Mouse (Mus musculus): ENCODE results near the gene Vmn1r215. TPM values are rescaled to one million over a fixed set of nuclear protein-coding genes. Genes with fewer than 3 reads are reported as not detected.
"Not testable (repeated sequence)": the region's sequence is repeated elsewhere in the genome, so short reads cannot be mapped to it uniquely, and the experiment has no call there.

The Vmn1r215 gene
- polyA plus RNA-seq (2014; fragmentation: Nextera tagmentation; extraction: Ambion mirVana) = not detected in 2 replicates

GRCm38 (mm10) chr13:23067725-23068124 lies at the start of gene Vmn1r215:
Gene Vmn1r215 (plus strand): TSS chr13:23068025.
- 72% methylated on average over 1 of the region's 1 CpGs for WGBS
- Histone ChIP-seq H3K27ac (replicated peaks in 1 of 2; ENCODE audit: control insufficient read depth in 1 of 2, insufficient read depth in 1 of 2, low read depth in 2 of 2, low read length in 2 of 2) (no peak within 1 kb of the TSS), H3K4me1 (ENCODE audit: control insufficient read depth in 2 of 2, insufficient read depth in 2 of 2, low read length in 2 of 2) (no peaks in the 10 kb centered on the region), H3K9me3 (ENCODE audit: control insufficient read depth, low read length) (no peaks in the 10 kb centered on the region), H3K4me3 (ENCODE audit: control insufficient read depth in 1 of 2, insufficient read depth in 1 of 2, low read depth in 1 of 2, low read length in 2 of 2) (no peak within 1 kb of the TSS), H3K9ac (ENCODE audit: low read length) (no peak within 1 kb of the TSS), H3K27me3 (ENCODE audit: control insufficient read depth, insufficient read depth, low read length) (no peaks in the 10 kb centered on the region), H3K4me2 (ENCODE audit: low read length) (no peak within 1 kb of the TSS), H3K36me3 (ENCODE audit: control insufficient read depth, insufficient read depth, low read length) (no peaks in the 10 kb centered on the region)
- ATAC-seq (ENCODE audit: insufficient number of reproducible peaks, insufficient read depth, low FRiP score, low read depth) = no peak

- Histone ChIP-seq H3K4me3 (ENCODE audit: control insufficient read depth in 1 of 2, insufficient read depth in 1 of 2, low read depth in 1 of 2, low read length in 2 of 2) (no peak overlapping the region), H3K27ac (replicated peaks in 1 of 2; ENCODE audit: control insufficient read depth in 1 of 2, insufficient read depth in 1 of 2, low read depth in 2 of 2, low read length in 2 of 2) (no peak overlapping the region), H3K9me3 (ENCODE audit: control insufficient read depth, low read length) (no peaks in the 10 kb centered on the region), H3K4me1 (ENCODE audit: control insufficient read depth in 2 of 2, insufficient read depth in 2 of 2, low read length in 2 of 2) (no peaks in the 10 kb centered on the region), H3K4me2 (ENCODE audit: low read length) (no peak overlapping the region), H3K36me3 (ENCODE audit: control insufficient read depth, insufficient read depth, low read length) (no peaks in the 10 kb centered on the region), H3K9ac (ENCODE audit: low read length) (no peak overlapping the region), H3K27me3 (ENCODE audit: control insufficient read depth, insufficient read depth, low read length) (no peaks in the 10 kb centered on the region)
- ATAC-seq (ENCODE audit: insufficient number of reproducible peaks, insufficient read depth, low FRiP score, low read depth) = no peak
Measured at GRCm38 (mm10) chr13:23018158-23018557, 49.7 kb upstream of the Vmn1r215 start.

- Histone ChIP-seq H3K27ac (replicated peaks in 1 of 2; ENCODE audit: control insufficient read depth in 1 of 2, insufficient read depth in 1 of 2, low read depth in 2 of 2, low read length in 2 of 2) (no peak overlapping the region), H3K9me3 (ENCODE audit: control insufficient read depth, low read length) (no peaks in the 10 kb centered on the region), H3K27me3 (ENCODE audit: control insufficient read depth, insufficient read depth, low read length) (no peaks in the 10 kb centered on the region), H3K36me3 (ENCODE audit: control insufficient read depth, insufficient read depth, low read length) (no peaks in the 10 kb centered on the region), H3K4me2 (ENCODE audit: low read length) (no peak overlapping the region), H3K9ac (ENCODE audit: low read length) (no peak overlapping the region), H3K4me3 (ENCODE audit: control insufficient read depth in 1 of 2, insufficient read depth in 1 of 2, low read depth in 1 of 2, low read length in 2 of 2) (no peak overlapping the region), H3K4me1 (ENCODE audit: control insufficient read depth in 2 of 2, insufficient read depth in 2 of 2, low read length in 2 of 2) (no peaks in the 10 kb centered on the region)
- no peak for ATAC-seq (ENCODE audit: insufficient number of reproducible peaks, insufficient read depth, low FRiP score, low read depth)
Measured at GRCm38 (mm10) chr13:23024812-23025211, 43.0 kb upstream of the Vmn1r215 start.

GRCm38 (mm10) chr13:23030118-23030517 lies 37.7 kb upstream of the Vmn1r215 start, which contains the start of gene Vmn1r214:
Gene Vmn1r214 (plus strand): TSS chr13:23030418.
- H3K27ac ChIP-seq (replicated peaks in 1 of 2; ENCODE audit: control insufficient read depth in 1 of 2, insufficient read depth in 1 of 2, low read depth in 2 of 2, low read length in 2 of 2) = no peak within 1 kb of the TSS

GRCm38 (mm10) chr13:23057778-23058177 lies 10.0 kb upstream of the Vmn1r215 start:
- Histone ChIP-seq H3K4me3 (ENCODE audit: control insufficient read depth in 1 of 2, insufficient read depth in 1 of 2, low read depth in 1 of 2, low read length in 2 of 2) (no peak overlapping the region), H3K4me2 (ENCODE audit: low read length) (no peak overlapping the region), H3K9ac (ENCODE audit: low read length) (no peak overlapping the region), H3K4me1 (ENCODE audit: control insufficient read depth in 2 of 2, insufficient read depth in 2 of 2, low read length in 2 of 2) (no peaks in the 10 kb centered on the region), H3K27me3 (ENCODE audit: control insufficient read depth, insufficient read depth, low read length) (no peaks in the 10 kb centered on the region), H3K27ac (replicated peaks in 1 of 2; ENCODE audit: control insufficient read depth in 1 of 2, insufficient read depth in 1 of 2, low read depth in 2 of 2, low read length in 2 of 2) (no peak overlapping the region), H3K36me3 (ENCODE audit: control insufficient read depth, insufficient read depth, low read length) (no peaks in the 10 kb centered on the region), H3K9me3 (ENCODE audit: control insufficient read depth, low read length) (no peaks in the 10 kb centered on the region)
- ATAC-seq (ENCODE audit: insufficient number of reproducible peaks, insufficient read depth, low FRiP score, low read depth) = no peak
- 31% methylated on average over 1 of the region's 1 CpGs for WGBS

More at GRCm38 (mm10) chr13:23030118-23030517, 37.7 kb upstream of the Vmn1r215 start, which contains the start of gene Vmn1r214:
- 79% methylated on average over 3 of the region's 3 CpGs for WGBS
- H3K4me1 ChIP-seq (ENCODE audit: control insufficient read depth in 2 of 2, insufficient read depth in 2 of 2, low read length in 2 of 2) = no peaks in the 10 kb centered on the region
- no peak within 1 kb of the TSS for H3K4me3 ChIP-seq (ENCODE audit: control insufficient read depth in 1 of 2, insufficient read depth in 1 of 2, low read depth in 1 of 2, low read length in 2 of 2)
- no peaks in the 10 kb centered on the region for H3K27me3 ChIP-seq (ENCODE audit: control insufficient read depth, insufficient read depth, low read length)
- no peak for ATAC-seq (ENCODE audit: insufficient number of reproducible peaks, insufficient read depth, low FRiP score, low read depth)
- H3K4me2 ChIP-seq (ENCODE audit: low read length) = no peak within 1 kb of the TSS
- H3K9me3 ChIP-seq (ENCODE audit: control insufficient read depth, low read length) = no peaks in the 10 kb centered on the region
- no peaks in the 10 kb centered on the region for H3K36me3 ChIP-seq (ENCODE audit: control insufficient read depth, insufficient read depth, low read length)
- H3K9ac ChIP-seq (ENCODE audit: low read length) = no peak within 1 kb of the TSS

GRCm38 (mm10) chr13:23069312-23069711 lies 1.5 kb downstream of the Vmn1r215 start:
- H3K4me3 ChIP-seq (ENCODE audit: control insufficient read depth in 1 of 2, insufficient read depth in 1 of 2, low read depth in 1 of 2, low read length in 2 of 2) = no peak overlapping the region
- no peak for ATAC-seq (ENCODE audit: insufficient number of reproducible peaks, insufficient read depth, low FRiP score, low read depth)
- no peaks in the 10 kb centered on the region for H3K27me3 ChIP-seq (ENCODE audit: control insufficient read depth, insufficient read depth, low read length)
- H3K9me3 ChIP-seq (ENCODE audit: control insufficient read depth, low read length) = no peaks in the 10 kb centered on the region
- H3K9ac ChIP-seq (ENCODE audit: low read length) = no peak overlapping the region
- H3K4me2 ChIP-seq (ENCODE audit: low read length) = no peak overlapping the region
- no peaks in the 10 kb centered on the region for H3K36me3 ChIP-seq (ENCODE audit: control insufficient read depth, insufficient read depth, low read length)
- no peaks in the 10 kb centered on the region for H3K4me1 ChIP-seq (ENCODE audit: control insufficient read depth in 2 of 2, insufficient read depth in 2 of 2, low read length in 2 of 2)
- H3K27ac ChIP-seq (replicated peaks in 1 of 2; ENCODE audit: control insufficient read depth in 1 of 2, insufficient read depth in 1 of 2, low read depth in 2 of 2, low read length in 2 of 2) = no peak overlapping the region
- WGBS = 80% methylated on average over 2 of the region's 2 CpGs

- Histone ChIP-seq H3K27ac (replicated peaks in 1 of 2; ENCODE audit: control insufficient read depth in 1 of 2, insufficient read depth in 1 of 2, low read depth in 2 of 2, low read length in 2 of 2) (no peak overlapping the region), H3K4me2 (ENCODE audit: low read length) (no peak overlapping the region), H3K27me3 (ENCODE audit: control insufficient read depth, insufficient read depth, low read length) (no peaks in the 10 kb centered on the region), H3K4me1 (ENCODE audit: control insufficient read depth in 2 of 2, insufficient read depth in 2 of 2, low read length in 2 of 2) (no peaks in the 10 kb centered on the region), H3K36me3 (ENCODE audit: control insufficient read depth, insufficient read depth, low read length) (no peaks in the 10 kb centered on the region), H3K4me3 (ENCODE audit: control insufficient read depth in 1 of 2, insufficient read depth in 1 of 2, low read depth in 1 of 2, low read length in 2 of 2) (no peak overlapping the region), H3K9ac (ENCODE audit: low read length) (no peak overlapping the region), H3K9me3 (ENCODE audit: control insufficient read depth, low read length) (no peaks in the 10 kb centered on the region)
- 87% methylated on average over 4 of the region's 4 CpGs for WGBS
- ATAC-seq (ENCODE audit: insufficient number of reproducible peaks, insufficient read depth, low FRiP score, low read depth) = no peak
Measured at GRCm38 (mm10) chr13:23094386-23094785, 26.6 kb downstream of the Vmn1r215 start.

GRCm38 (mm10) chr13:23118126-23118525 lies 50.3 kb downstream of the Vmn1r215 start, which contains the start of gene Vmn1r217:
Gene Vmn1r217 (minus strand): TSS chr13:23118226.
- H3K9me3 ChIP-seq (ENCODE audit: control insufficient read depth, low read length); H3K27me3 ChIP-seq (ENCODE audit: control insufficient read depth, insufficient read depth, low read length); ATAC-seq (ENCODE audit: insufficient number of reproducible peaks, insufficient read depth, low FRiP score, low read depth); H3K4me2 ChIP-seq (ENCODE audit: low read length); H3K27ac ChIP-seq (replicated peaks in 1 of 2; ENCODE audit: control insufficient read depth in 1 of 2, insufficient read depth in 1 of 2, low read depth in 2 of 2, low read length in 2 of 2); H3K4me1 ChIP-seq (ENCODE audit: control insufficient read depth in 2 of 2, insufficient read depth in 2 of 2, low read length in 2 of 2); H3K36me3 ChIP-seq (ENCODE audit: control insufficient read depth, insufficient read depth, low read length); H3K9ac ChIP-seq (ENCODE audit: low read length); H3K4me3 ChIP-seq (ENCODE audit: control insufficient read depth in 1 of 2, insufficient read depth in 1 of 2, low read depth in 1 of 2, low read length in 2 of 2): not testable (repeated sequence)
- WGBS = 82% methylated on average over 1 of the region's 1 CpGs
